Mouse (Mus musculus) E14TG2a.4 (cell line): ENCODE measurements around the gene 2900026A02Rik.

Source experiments
- CTCF ChIP-seq: conservative IDR thresholded peaks from 2 replicates; pipeline ENCODE4 v1.5.1; 2014; ENCODE audit warnings: low read length
- NANOG ChIP-seq: IDR thresholded peaks from 2 replicates; pipeline ENCODE4 v1.6.1; 2014; ENCODE audit warnings: borderline replicate concordance, low read length, mixed read lengths
- POU5F1 ChIP-seq: IDR thresholded peaks from 2 replicates; pipeline ENCODE4 v1.6.1; 2014; ENCODE audit warnings: low read length, borderline replicate concordance

DNA sequence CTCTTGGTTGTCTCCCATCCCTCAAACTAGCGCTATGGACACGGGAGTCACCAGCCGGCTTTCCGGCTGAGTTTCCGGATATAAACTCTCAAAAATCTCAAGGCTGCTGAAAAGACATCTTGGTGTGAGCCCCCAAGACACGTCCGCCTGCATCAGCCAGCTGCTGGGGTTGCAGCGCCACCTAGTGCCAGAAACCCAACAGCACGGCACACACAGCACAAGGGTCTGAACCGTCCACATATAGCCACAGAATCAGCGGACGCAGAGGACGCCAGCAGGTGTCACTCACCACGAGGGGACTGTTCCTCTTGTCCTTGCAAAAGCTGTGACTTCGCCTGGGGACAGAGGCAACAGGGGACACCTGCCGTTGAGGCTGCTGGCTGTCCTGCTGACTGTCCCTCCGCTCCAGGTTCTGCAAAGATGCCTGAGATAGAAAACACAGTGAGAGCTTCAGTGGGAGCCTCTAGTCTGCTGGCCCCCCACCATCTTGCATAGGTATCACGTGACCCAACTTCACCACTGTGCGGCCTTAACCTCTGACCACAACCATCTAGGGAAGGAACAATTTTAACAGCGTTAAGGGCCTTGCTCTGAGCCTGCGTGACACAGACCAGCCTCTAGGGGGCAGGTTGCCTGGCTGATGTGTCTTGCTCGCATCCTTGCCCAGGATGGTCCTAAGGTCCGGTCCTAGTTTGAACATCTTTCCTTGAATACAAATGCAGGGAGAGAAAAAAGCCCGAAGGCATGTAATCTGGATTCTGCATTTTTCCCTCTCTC lies 45.9 kb downstream of the 2900026A02Rik start:
- TF ChIP-seq CTCF = peak; percentile 71
- no peak for TF ChIP-seq NANOG
- TF ChIP-seq POU5F1 = no peak
